Mouse (Mus musculus) ES-Bruce4 (cell line): ENCODE results near the gene Sertad2. TPM values are rescaled to one million over a fixed set of nuclear protein-coding genes. Genes with fewer than 3 reads are reported as not detected.

Experiments
- H3K27ac ChIP-seq: 2 replicates; pipeline ENCODE4 v1.5.1; 2012; ENCODE audit warnings: low read length, inconsistent platforms; ENCODE audit not compliant: insufficient read depth
- H3K27me3 ChIP-seq: 2 replicates; pipeline ENCODE4 v1.6.1; 2012; ENCODE audit warnings: mild to moderate bottlenecking, low read length, inconsistent platforms; ENCODE audit not compliant: control insufficient read depth, poor library complexity, insufficient read depth, severe bottlenecking
- H3K36me3 ChIP-seq: 2 replicates; pipeline ENCODE4 v1.6.1; 2012; ENCODE audit warnings: inconsistent platforms, mild to moderate bottlenecking, low read length, moderate library complexity; ENCODE audit not compliant: control insufficient read depth, poor library complexity, insufficient read depth, severe bottlenecking
- H3K4me1 ChIP-seq: one replicate; pipeline ENCODE4 v1.8.1; 2011; ENCODE audit warnings: low read length; ENCODE audit not compliant: control insufficient read depth, insufficient read depth
- H3K4me3 ChIP-seq: 2 replicates; pipeline ENCODE4 v1.5.1; 2011; ENCODE audit warnings: low read depth, mild to moderate bottlenecking, low read length
- H3K9ac ChIP-seq: 2 replicates; pipeline ENCODE4 v1.6.1; 2012; ENCODE audit warnings: low read depth, mild to moderate bottlenecking, inconsistent platforms; ENCODE audit not compliant: poor library complexity, severe bottlenecking
- H3K9me3 ChIP-seq: replicated peaks from 2 replicates; pipeline ENCODE4 v1.6.1; 2012; ENCODE audit warnings: mild to moderate bottlenecking, low read length, inconsistent platforms; ENCODE audit not compliant: control insufficient read depth, poor library complexity, insufficient read depth, severe bottlenecking
- CTCF ChIP-seq: IDR thresholded peaks from one replicate; pipeline ENCODE4 v1.8.1; 2011; ENCODE audit warnings: low read depth, low read length
- EP300 ChIP-seq: IDR thresholded peaks from 2 replicates; pipeline ENCODE4 v1.6.1; 2011; ENCODE audit warnings: low read depth, low read length; ENCODE audit not compliant: insufficient read depth
- POLR2A ChIP-seq: IDR thresholded peaks from one replicate; pipeline ENCODE4 v1.8.1; 2011; ENCODE audit warnings: low read length; ENCODE audit not compliant: insufficient read depth
- polyA plus RNA-seq: library from polyadenylated mRNA; stranded (reverse); fragments of >200 nt; gene quantifications from 2 replicates; pipeline ENCODE4 v1.2.4, GENCODE M21; 2011; ENCODE audit warnings: low read depth; ENCODE audit not compliant: missing spikeins, insufficient read depth, insufficient read length

Sertad2 gene
- polyA plus RNA-seq, 1 experiment, result 23.1 TPM

DNA sequence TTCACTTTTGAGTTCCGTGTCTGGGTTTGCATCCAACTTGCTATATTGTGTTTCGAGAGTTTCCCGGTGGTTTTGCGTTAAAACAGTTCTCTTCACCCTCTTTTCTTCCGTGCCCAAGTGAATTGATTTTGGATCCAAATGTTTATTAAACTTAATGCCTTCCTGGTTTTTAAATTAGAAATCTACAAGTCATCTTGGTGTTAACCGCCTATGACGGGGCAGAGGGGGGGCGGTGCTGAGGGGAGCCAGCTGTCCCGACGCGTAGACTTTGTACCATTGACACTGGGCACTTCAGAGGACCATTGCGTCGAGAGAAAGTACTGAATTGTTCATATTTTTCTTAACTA is 89.5 kb downstream of the Sertad2 start:
- Histone ChIP-seq H3K9ac (peak overlapping the region; percentile 96), H3K4me3 (peak overlapping the region; percentile 94), H3K9me3 (no peaks in the 10 kb centered on the region), H3K36me3 (no peaks in the 10 kb centered on the region), H3K27me3 (no peaks in the 10 kb centered on the region), H3K27ac (0 out of 2 replicates have a peak overlapping the region, but pooled peaks have one; percentile 80), H3K4me1 (peaks cover 4% of the 10 kb centered on the region)
- no peak for TF ChIP-seq POLR2A
- TF ChIP-seq CTCF, result no peak
- no peak for TF ChIP-seq EP300

DNA sequence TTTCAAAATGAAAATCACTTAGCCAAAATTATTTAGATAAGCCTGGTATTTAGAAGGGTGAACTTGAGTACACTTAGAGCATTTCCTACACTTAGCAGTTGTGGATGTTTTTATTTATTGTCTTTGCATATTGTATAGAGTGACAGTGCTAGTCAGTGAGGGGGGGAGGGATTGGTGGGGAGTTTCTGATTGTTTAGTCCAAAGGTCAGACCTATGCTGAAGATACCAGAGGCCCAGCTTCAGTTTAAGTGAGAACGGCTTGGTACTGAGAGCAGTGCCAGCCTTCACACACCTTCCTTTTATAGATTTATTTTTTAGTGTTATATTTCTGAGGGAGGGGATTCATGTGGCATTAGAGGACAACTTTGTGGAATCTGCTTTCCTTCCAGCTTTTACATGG is 91.5 kb downstream of the Sertad2 start:
- H3K27ac ChIP-seq, result no peak overlapping the region
- TF ChIP-seq POLR2A, result no peak
- no peak for TF ChIP-seq EP300
- no peak for TF ChIP-seq CTCF
- H3K4me1 ChIP-seq, result peaks cover 4% of the 10 kb centered on the region
- no peaks in the 10 kb centered on the region for H3K27me3 ChIP-seq
- no peak overlapping the region for H3K9ac ChIP-seq
- no peak overlapping the region for H3K4me3 ChIP-seq
- no peaks in the 10 kb centered on the region for H3K36me3 ChIP-seq
- H3K9me3 ChIP-seq, result no peaks in the 10 kb centered on the region

DNA sequence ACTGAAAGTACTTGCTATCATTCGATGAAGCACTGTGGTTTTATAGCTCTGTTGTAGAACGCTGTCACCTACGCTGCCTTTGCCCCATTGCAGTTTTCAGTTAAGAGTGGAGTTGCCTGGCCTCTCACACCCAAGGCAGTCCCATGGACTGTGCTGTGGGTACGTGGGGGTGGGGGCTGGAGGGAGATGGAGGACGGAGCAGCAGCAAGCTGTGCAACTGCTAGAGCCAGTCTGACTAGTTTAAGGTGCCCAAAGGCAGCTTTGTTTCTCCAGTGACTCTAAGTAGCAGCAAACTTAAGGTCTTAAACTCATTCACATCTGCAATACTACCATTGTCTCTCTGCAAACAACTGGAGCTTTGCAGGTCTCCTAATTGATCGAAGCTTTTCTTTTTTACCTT is 92.6 kb downstream of the Sertad2 start:
- Histone ChIP-seq H3K9ac (no peak overlapping the region), H3K27me3 (no peaks in the 10 kb centered on the region), H3K27ac (0 out of 2 replicates have a peak overlapping the region, but pooled peaks have one; percentile 40), H3K36me3 (no peaks in the 10 kb centered on the region), H3K9me3 (no peaks in the 10 kb centered on the region), H3K4me3 (no peak overlapping the region), H3K4me1 (peaks cover 4% of the 10 kb centered on the region)
- no peak for TF ChIP-seq CTCF
- TF ChIP-seq POLR2A, result no peak
- peak; percentile 34; the same call in 1 of the 2 replicates for TF ChIP-seq EP300

DNA sequence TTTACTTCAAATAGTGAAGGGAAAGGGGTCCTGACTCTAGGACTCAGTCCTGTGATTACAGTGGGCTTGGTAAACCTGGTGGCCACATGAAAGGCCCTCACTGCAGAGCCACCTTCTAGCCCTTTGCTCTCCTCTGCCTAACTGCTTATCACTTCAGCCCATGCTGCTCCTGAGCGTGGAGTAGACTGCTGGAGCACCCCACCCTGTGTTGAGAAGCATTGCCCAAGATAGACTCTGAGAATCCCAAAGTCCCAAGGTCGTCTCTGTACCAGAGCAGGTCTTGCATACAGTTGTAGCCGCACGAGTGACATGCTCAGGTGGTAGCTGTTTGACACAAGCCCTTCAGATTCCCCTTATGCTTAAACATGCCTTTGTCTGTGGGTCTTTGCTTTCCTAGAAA is 93.1 kb downstream of the Sertad2 start:
- no peaks in the 10 kb centered on the region for H3K27me3 ChIP-seq
- peaks cover 8% of the 10 kb centered on the region for H3K4me1 ChIP-seq
- H3K36me3 ChIP-seq, result no peaks in the 10 kb centered on the region
- H3K9me3 ChIP-seq, result no peaks in the 10 kb centered on the region
- no peak overlapping the region for H3K9ac ChIP-seq
- 0 out of 2 replicates have a peak overlapping the region, but pooled peaks have one; percentile 40 for H3K27ac ChIP-seq
- TF ChIP-seq CTCF (no peak), POLR2A (no peak), EP300 (no peak)
- no peak overlapping the region for H3K4me3 ChIP-seq

DNA sequence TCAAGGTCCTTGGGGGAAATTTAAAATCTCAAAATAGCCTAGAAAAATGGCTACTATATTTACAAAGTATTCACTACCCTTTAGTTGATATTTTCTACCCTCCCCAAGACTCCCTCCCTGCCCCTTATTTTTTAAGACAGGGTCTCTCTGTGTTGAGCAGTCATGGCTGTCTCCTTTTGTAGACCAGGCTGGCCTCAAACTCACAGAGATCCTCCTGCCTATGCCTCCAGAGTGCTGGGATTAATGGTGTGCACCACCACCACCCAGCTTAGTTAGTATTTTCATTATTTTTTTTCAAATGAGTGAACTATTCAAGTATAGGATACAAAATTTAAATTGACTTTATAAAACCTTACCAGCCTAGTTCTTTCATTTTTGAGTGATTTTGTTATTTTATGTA is 94.0 kb downstream of the Sertad2 start:
- peaks cover 10% of the 10 kb centered on the region for H3K4me1 ChIP-seq

DNA sequence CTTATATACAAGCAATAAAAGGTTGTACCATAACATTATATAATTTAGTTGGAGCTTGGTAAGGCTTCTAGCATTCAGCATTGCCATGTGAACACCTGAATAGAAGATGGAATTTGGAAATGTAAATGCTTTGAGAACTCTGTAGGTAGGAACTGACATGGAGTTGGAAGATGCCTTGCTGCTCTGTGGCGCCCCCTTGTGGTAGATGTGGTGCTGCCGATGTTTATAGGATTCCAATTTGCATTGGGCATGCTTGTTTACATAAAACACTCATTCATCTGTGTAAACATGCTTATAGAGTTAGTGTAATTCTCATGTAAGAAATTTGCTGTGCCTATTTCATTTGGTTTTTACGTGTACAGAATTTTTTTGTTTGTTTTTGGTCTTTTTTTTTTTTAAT is 95.8 kb downstream of the Sertad2 start:
- peaks cover 10% of the 10 kb centered on the region for H3K4me1 ChIP-seq
- no peak overlapping the region for H3K27ac ChIP-seq
- no peaks in the 10 kb centered on the region for H3K9me3 ChIP-seq
- H3K9ac ChIP-seq, result no peak overlapping the region
- no peak overlapping the region for H3K4me3 ChIP-seq
- no peaks in the 10 kb centered on the region for H3K36me3 ChIP-seq
- H3K27me3 ChIP-seq, result no peaks in the 10 kb centered on the region
- TF ChIP-seq POLR2A (no peak), CTCF (peak; percentile 94), EP300 (no peak)

More for the DNA sequence above, 94.0 kb downstream of the Sertad2 start:
- H3K36me3 ChIP-seq, result no peaks in the 10 kb centered on the region
- H3K4me3 ChIP-seq, result no peak overlapping the region
- no peaks in the 10 kb centered on the region for H3K9me3 ChIP-seq
- no peaks in the 10 kb centered on the region for H3K27me3 ChIP-seq
- TF ChIP-seq EP300 (no peak), CTCF (no peak), POLR2A (no peak)
- H3K9ac ChIP-seq, result no peak overlapping the region
- no peak overlapping the region for H3K27ac ChIP-seq
